Mouse (Mus musculus) intestine, postnatal 0 days (tissue): ENCODE measurements around the gene Kat14. TPM values are rescaled to one million over a fixed set of nuclear protein-coding genes. Genes with fewer than 3 reads are reported as not detected.

Experiments
- ATAC-seq: fragments of 200-750 bp; cut with Nextera tagmentation; 2 replicates; pipeline ENCODE4 v1.8.0; 2017; ENCODE audit warnings: mild to moderate bottlenecking, moderate TSS enrichment, moderate library complexity
- H3K27ac ChIP-seq: fragments of 300-500 bp; sonication (generic); 2 replicates; pipeline ENCODE4 v1.5.1; 2014; ENCODE audit warnings: mild to moderate bottlenecking, low read depth, low read length, moderate library complexity
- H3K27me3 ChIP-seq: fragments of 300-500 bp; sonication (generic); replicated peaks from 2 replicates; pipeline ENCODE4 v1.6.1; 2014; ENCODE audit warnings: low read length, mixed read lengths; ENCODE audit not compliant: control insufficient read depth, insufficient read depth
- H3K36me3 ChIP-seq: fragments of 300-500 bp; sonication (generic); 2 replicates; pipeline ENCODE4 v1.6.1; 2014; ENCODE audit warnings: mild to moderate bottlenecking, moderate library complexity; ENCODE audit not compliant: control insufficient read depth, insufficient read depth
- H3K4me1 ChIP-seq: fragments of 300-500 bp; sonication (generic); replicated peaks from 2 replicates; pipeline ENCODE4 v1.6.1; 2014; ENCODE audit warnings: antibody characterized with exemption, low read length, mixed read lengths; ENCODE audit not compliant: control insufficient read depth, insufficient read depth
- H3K4me2 ChIP-seq: fragments of 300-500 bp; sonication (generic); replicated peaks from 2 replicates; pipeline ENCODE4 v1.6.1; 2014; ENCODE audit warnings: low read depth, mild to moderate bottlenecking, moderate library complexity
- H3K4me3 ChIP-seq: fragments of 300-500 bp; sonication (generic); 2 replicates; pipeline ENCODE4 v1.5.1; 2014; ENCODE audit warnings: low read depth, low read length
- H3K9ac ChIP-seq: fragments of 300-500 bp; sonication (generic); 2 replicates; pipeline ENCODE4 v1.6.1; 2014; ENCODE audit warnings: mild to moderate bottlenecking, low read depth, low read length
- H3K9me3 ChIP-seq: fragments of 300-500 bp; sonication (generic); 2 replicates; pipeline ENCODE4 v1.6.1; 2016; ENCODE audit warnings: mixed run types; ENCODE audit not compliant: control insufficient read depth
- CTCF ChIP-seq: sonication (generic); IDR thresholded peaks from 2 replicates; pipeline ENCODE4 v1.5.1; 2016; ENCODE audit warnings: low read depth, mild to moderate bottlenecking, control low read depth, antibody characterized with exemption, moderate library complexity
- WGBS: fragments of 180-500 bp; shearing (Covaris S2); extraction: QIAGEN DNeasy Blood & Tissue Kit; methylation state at CpG from one replicate; pipeline ENCODE4 v1.1.7; 2014; 5-methylcytosine and 5-hydroxymethylcytosine counted together
- polyA plus RNA-seq: library from polyadenylated mRNA; unstranded; fragments of >200 nt; fragmentation: Nextera tagmentation; extraction: Ambion mirVana; gene quantifications from 2 replicates; pipeline ENCODE4 v1.2.1, GENCODE M21; 2015

The Kat14 gene
- polyA plus RNA-seq, 1 experiment from 2014 or later, result 34.9 TPM

- H3K36me3 ChIP-seq, result peaks cover 69% of the 10 kb centered on the region
These were observed 6.4 kb downstream of the Kat14 start for GRCm38 (mm10) chr2:144375063-144375703.

GRCm38 (mm10) chr2:144381293-144381692, 12.5 kb downstream of the Kat14 start:
- no peaks in the 10 kb centered on the region for H3K27me3 ChIP-seq
- no peak overlapping the region for H3K4me2 ChIP-seq
- ATAC-seq, result no peak
- H3K9me3 ChIP-seq, result no peaks in the 10 kb centered on the region
- 82% methylated on average over 3 of the region's 3 CpGs for WGBS
- no peak for TF ChIP-seq CTCF
- H3K4me3 ChIP-seq, result no peak overlapping the region
- H3K36me3 ChIP-seq, result peaks cover 87% of the 10 kb centered on the region
- no peak overlapping the region for H3K9ac ChIP-seq
- no peak overlapping the region for H3K27ac ChIP-seq
- H3K4me1 ChIP-seq, result no peaks in the 10 kb centered on the region

More at GRCm38 (mm10) chr2:144375063-144375703, 6.4 kb downstream of the Kat14 start:
- Histone ChIP-seq H3K27ac (no peak overlapping the region), H3K27me3 (no peaks in the 10 kb centered on the region), H3K4me1 (no peaks in the 10 kb centered on the region), H3K9me3 (no peaks in the 10 kb centered on the region), H3K9ac (no peak overlapping the region), H3K4me3 (no peak overlapping the region), H3K4me2 (no peak overlapping the region)
- no peak for ATAC-seq
- TF ChIP-seq CTCF, result no peak
- 71% methylated on average over 10 of the region's 10 CpGs for WGBS

GRCm38 (mm10) chr2:144381741-144382140, 13.0 kb downstream of the Kat14 start:
- ATAC-seq, result no peak
- no peak overlapping the region for H3K4me2 ChIP-seq
- TF ChIP-seq CTCF, result no peak
- WGBS, result 87% methylated on average over 4 of the region's 4 CpGs
- no peaks in the 10 kb centered on the region for H3K27me3 ChIP-seq
- no peak overlapping the region for H3K4me3 ChIP-seq
- no peaks in the 10 kb centered on the region for H3K9me3 ChIP-seq
- no peak overlapping the region for H3K27ac ChIP-seq
- no peaks in the 10 kb centered on the region for H3K4me1 ChIP-seq
- H3K9ac ChIP-seq, result no peak overlapping the region
- peaks cover 85% of the 10 kb centered on the region for H3K36me3 ChIP-seq

- Histone ChIP-seq H3K4me2 (no peak overlapping the region), H3K36me3 (peaks cover 77% of the 10 kb centered on the region), H3K27me3 (no peaks in the 10 kb centered on the region), H3K9ac (no peak overlapping the region), H3K9me3 (no peaks in the 10 kb centered on the region), H3K4me3 (no peak overlapping the region), H3K27ac (no peak overlapping the region), H3K4me1 (no peaks in the 10 kb centered on the region)
- TF ChIP-seq CTCF, result no peak
- WGBS, result 75% methylated on average over 7 of the region's 7 CpGs
- no peak for ATAC-seq
These were observed 13.9 kb downstream of the Kat14 start for GRCm38 (mm10) chr2:144382624-144383138.

- H3K36me3 ChIP-seq, result peaks cover 68% of the 10 kb centered on the region
- H3K27me3 ChIP-seq, result no peaks in the 10 kb centered on the region
- 62% methylated on average over 2 of the region's 2 CpGs for WGBS
- TF ChIP-seq CTCF, result no peak
- no peak overlapping the region for H3K27ac ChIP-seq
- ATAC-seq, result no peak
- no peaks in the 10 kb centered on the region for H3K9me3 ChIP-seq
- no peak overlapping the region for H3K9ac ChIP-seq
- H3K4me3 ChIP-seq, result no peak overlapping the region
- no peak overlapping the region for H3K4me2 ChIP-seq
- no peaks in the 10 kb centered on the region for H3K4me1 ChIP-seq
These were observed 17.5 kb downstream of the Kat14 start for GRCm38 (mm10) chr2:144386296-144386695.

- H3K4me1 ChIP-seq, result no peaks in the 10 kb centered on the region
- H3K9ac ChIP-seq, result no peak overlapping the region
- no peak overlapping the region for H3K27ac ChIP-seq
- no peak for TF ChIP-seq CTCF
- no peaks in the 10 kb centered on the region for H3K9me3 ChIP-seq
- H3K27me3 ChIP-seq, result no peaks in the 10 kb centered on the region
- H3K4me3 ChIP-seq, result no peak overlapping the region
- no peak overlapping the region for H3K4me2 ChIP-seq
- no peak for ATAC-seq
- peaks cover 65% of the 10 kb centered on the region for H3K36me3 ChIP-seq
- 46% methylated on average over 3 of the region's 3 CpGs for WGBS
These were observed 19.6 kb downstream of the Kat14 start for GRCm38 (mm10) chr2:144388416-144388815.

GRCm38 (mm10) chr2:144399531-144399930, 30.7 kb downstream of the Kat14 start:
- WGBS, result 86% methylated on average over 4 of the region's 4 CpGs
- ATAC-seq, result no peak
- H3K27me3 ChIP-seq, result no peaks in the 10 kb centered on the region
- no peaks in the 10 kb centered on the region for H3K9me3 ChIP-seq
- no peaks in the 10 kb centered on the region for H3K4me1 ChIP-seq
- H3K4me3 ChIP-seq, result no peak overlapping the region
- H3K27ac ChIP-seq, result no peak overlapping the region
- H3K9ac ChIP-seq, result no peak overlapping the region
- no peak for TF ChIP-seq CTCF
- no peak overlapping the region for H3K4me2 ChIP-seq
- peaks cover 74% of the 10 kb centered on the region for H3K36me3 ChIP-seq
